Comparison of ENCODE assay signal across 29 mouse cellular contexts in the genomic region with DNA sequence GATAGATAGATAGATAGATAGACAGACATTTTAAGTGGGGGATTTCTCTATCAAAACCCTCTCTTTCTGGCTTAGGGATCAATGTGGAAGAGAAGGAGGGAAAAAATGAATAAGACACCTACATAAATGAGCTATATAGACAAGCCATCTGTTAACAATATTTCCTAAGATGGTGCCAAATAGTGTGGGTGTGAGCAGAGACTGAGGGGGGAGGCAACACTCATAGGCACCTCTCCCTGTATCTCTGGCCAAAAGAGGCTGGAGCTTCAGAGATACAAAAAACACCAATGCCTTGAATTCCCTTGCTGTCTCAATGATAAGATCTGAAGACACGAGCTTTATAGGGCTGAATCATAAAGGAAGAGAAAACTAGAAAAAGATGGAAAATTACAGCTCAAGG.
DNase-seq lines count a peak whose midpoint lies in the region; ATAC-seq and TF ChIP-seq lines count a peak whose summit lies in the region.
"Had no signal": no experiment of that assay in that cellular context is flagged by ENCODE, and none has a peak within 500 bp of the region (broad histone marks: within the 10 kb centered on the region; RNA-seq: fewer than 3 reads in every experiment).

No protein-coding gene starts in this region.

- no peaks in the 10 kb centered on the region for H3K36me3 ChIP-seq in heart, adult 2 months (ENCODE audit: control insufficient read depth, insufficient read depth, low read length)
- H3K36me3 ChIP-seq: embryonic facial prominence, embryonic 10.5 days; embryonic facial prominence, embryonic 13.5 days; forebrain, embryonic 12.5 days; forebrain, embryonic 15.5 days; heart, embryonic 12.5 days; heart, embryonic 15.5 days; hindbrain, embryonic 10.5 days; hindbrain, embryonic 13.5 days; intestine, embryonic 15.5 days had no signal

- intact Hi-C loops in heart, adult 2 months (cut with DNase I) = no loop called here

- no peak overlapping the region for H3K4me3 ChIP-seq in heart, adult 2 months
- H3K4me3 ChIP-seq: embryonic facial prominence, embryonic 10.5 days; embryonic facial prominence, embryonic 13.5 days; erythroblast, embryonic 14.5 days; forebrain, embryonic 12.5 days; forebrain, embryonic 15.5 days; heart, embryonic 12.5 days; heart, embryonic 15.5 days; hindbrain, embryonic 10.5 days; hindbrain, embryonic 13.5 days; intestine, embryonic 15.5 days had no signal

- TF ChIP-seq POLR2A in heart, adult 2 months (IDR thresholded peaks at IDR 0.05; ENCODE audit: insufficient read depth, low read depth, low read length) = no peak

- WGBS in heart, adult 2 months = 62% methylated on average over 1 of the region's 1 CpGs

- TF ChIP-seq EP300 in heart, adult 2 months (IDR thresholded peaks at IDR 0.05; ENCODE audit: insufficient read depth, low read depth, low read length) = no peak

- no peak for ATAC-seq in megakaryocyte progenitor cell, adult 5-6 weeks (replicated peaks; ENCODE audit: poor library complexity)
- ATAC-seq: forebrain, embryonic 15.5 days; hindbrain, embryonic 16.5 days; intestine, embryonic 15.5 days; Patski had no signal

- H3K9ac ChIP-seq in heart, adult 2 months (ENCODE audit: low read depth, low read length) = no peak overlapping the region
- H3K9ac ChIP-seq: embryonic facial prominence, embryonic 13.5 days; forebrain, embryonic 12.5 days; forebrain, embryonic 15.5 days; heart, embryonic 12.5 days; heart, embryonic 15.5 days; hindbrain, embryonic 13.5 days; intestine, embryonic 15.5 days had no signal

- no peak for TF ChIP-seq CTCF in heart, adult 2 months (IDR thresholded peaks at IDR 0.05)

- no peak overlapping the region for H3K27ac ChIP-seq in heart, adult 2 months
- H3K27ac ChIP-seq: embryonic facial prominence, embryonic 10.5 days; embryonic facial prominence, embryonic 13.5 days; forebrain, embryonic 12.5 days; forebrain, embryonic 15.5 days; heart, embryonic 15.5 days; hindbrain, embryonic 10.5 days; hindbrain, embryonic 13.5 days; intestine, embryonic 15.5 days had no signal

- H3K4me1 ChIP-seq in heart, adult 2 months (ENCODE audit: control insufficient read depth, insufficient read depth, low read length) = no peaks in the 10 kb centered on the region; the same call in 1 of the 2 replicates
- H3K4me1 ChIP-seq: embryonic facial prominence, embryonic 10.5 days; embryonic facial prominence, embryonic 13.5 days; forebrain, embryonic 12.5 days; forebrain, embryonic 15.5 days; heart, embryonic 15.5 days; hindbrain, embryonic 10.5 days; hindbrain, embryonic 13.5 days; intestine, embryonic 15.5 days had no signal

- no peaks in the 10 kb centered on the region for H3K79me2 ChIP-seq in heart, adult 2 months (replicated peaks; ENCODE audit: control insufficient read depth, insufficient read depth, low read length)

- peak; percentile 3 for DNase-seq in heart, adult 11 months
- DNase-seq in heart, adult 2 months = no peak
- DNase-seq in right cerebral cortex, adult 18-20 months = peak; percentile 18
- no peak for DNase-seq in right cerebral cortex, postnatal 10 days (ENCODE audit: low spot score in 2 of 2)
- DNase-seq in telencephalon, adult 2 months (ENCODE audit: low read depth, low spot score) = peak; percentile 56
- DNase-seq: adrenal gland, postnatal 10 days; adrenal gland, postnatal 36 days; cerebellum, adult 11 months; cerebellum, adult 8-10 months; cerebellum, postnatal 10 days; cerebellum, postnatal 36 days; embryo, embryonic 11 days; gastrocnemius, postnatal 10 days; gastrocnemius, postnatal 36 days; heart, postnatal 10 days; heart, postnatal 36 days had no signal

- no peaks in the 10 kb centered on the region for H3K27me3 ChIP-seq in heart, adult 2 months (ENCODE audit: control insufficient read depth, insufficient read depth, low read length)
- H3K27me3 ChIP-seq: embryonic facial prominence, embryonic 13.5 days; forebrain, embryonic 12.5 days; forebrain, embryonic 15.5 days; heart, embryonic 12.5 days; heart, embryonic 15.5 days; hindbrain, embryonic 13.5 days; intestine, embryonic 15.5 days; Patski had no signal

Comparison
In these comparisons a context has a peak if more than half of its experiments do, and no peak if none do; other contexts are left out.
1. DNase-seq: peak in heart, adult 11 months (single experiment), right cerebral cortex, adult 18-20 months (single experiment) and telencephalon, adult 2 months (single experiment); none in heart, adult 2 months (0 of 2) and right cerebral cortex, postnatal 10 days (0 of 2).